Mouse (Mus musculus): Measurements from ENCODE around the gene Gm10139.
"Not testable (repeated sequence)": the region's sequence is repeated elsewhere in the genome, so short reads cannot be mapped to it uniquely, and the experiment has no call there.

The Gm10139 gene

DNA sequence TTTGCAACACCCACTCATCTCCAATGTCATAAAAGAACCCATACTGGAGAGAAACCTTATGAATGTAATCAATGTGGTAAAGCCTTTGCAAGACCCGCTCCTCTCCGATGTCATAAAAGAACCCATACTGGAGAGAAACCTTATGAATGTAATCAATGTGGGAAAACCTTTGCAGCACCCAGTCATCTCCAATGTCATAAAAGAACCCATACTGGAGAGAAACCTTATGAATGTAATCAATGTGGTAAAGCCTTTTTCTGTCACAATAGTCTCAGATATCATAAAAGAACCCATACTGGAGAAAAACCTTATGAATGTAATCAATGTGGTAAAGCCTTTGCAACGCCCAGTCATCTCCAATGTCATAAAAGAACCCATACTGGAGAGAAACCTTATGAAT, at the start of gene Gm10139:
Gene Gm10139 (plus strand): TSS at position 301 of the 400 bp plus-strand sequence.
- not testable (repeated sequence) for DNase-seq (ENCODE audit: inconsistent age in 2 of 2, low spot score in 1 of 2)

DNA sequence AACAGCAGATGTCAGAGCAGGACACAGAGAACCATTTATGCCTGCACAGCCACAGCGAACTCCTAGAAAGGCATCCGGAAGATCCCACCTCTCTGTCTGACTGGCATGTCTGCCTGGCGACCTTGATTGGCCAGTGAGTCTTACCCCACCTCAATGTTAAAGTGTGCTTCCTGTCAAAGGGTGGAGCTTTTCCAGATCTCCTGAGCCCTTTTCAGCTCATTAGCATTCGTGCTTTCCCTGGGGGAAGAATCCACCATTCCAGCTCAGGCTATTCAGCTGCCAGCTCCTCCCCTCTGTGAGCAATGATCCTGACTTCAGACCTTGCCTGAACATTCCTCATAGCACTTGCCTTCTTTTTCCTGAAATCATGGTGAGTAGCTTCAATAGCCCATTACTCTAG, 45.2 kb downstream of the Gm10139 start:
- not testable (repeated sequence) for DNase-seq (ENCODE audit: inconsistent age in 2 of 2, low spot score in 1 of 2)
